Mouse (Mus musculus) right cerebral cortex, postnatal 4 days (tissue): ENCODE measurements at regions not wholly inside any gene's neighbourhood (a gene's known extent, or its start where the extent isn't known, plus 50 kb on each side); places are given as distances from the start of the nearest gene placed in this dataset.

Experiments used
- DNase-seq: peaks from one replicate; pipeline ENCODE4 v3.0.0-alpha.2; 2022

DNA sequence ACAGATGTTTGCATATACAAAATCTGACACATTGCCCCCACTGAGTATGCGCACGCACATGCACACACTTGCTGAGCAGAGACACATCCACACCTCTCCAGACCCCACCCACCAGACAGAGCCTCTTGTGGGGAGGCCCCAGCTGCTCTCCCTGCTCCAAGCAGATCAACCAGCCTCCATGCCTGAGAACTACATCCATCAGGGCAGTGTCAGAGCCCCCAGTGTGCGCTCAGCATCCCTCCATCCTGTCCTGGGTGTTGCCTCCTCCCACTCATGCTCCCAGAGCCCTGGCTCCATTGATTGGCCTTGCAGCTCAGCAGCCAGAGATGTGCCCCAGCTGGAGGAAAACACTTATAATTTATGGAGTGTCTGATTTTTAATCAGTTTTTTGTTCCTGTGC, 124.1 kb upstream of the Rpl38 start:
- no peak for DNase-seq

GRCm38 (mm10) chr11:114542167-114542566, 126.2 kb upstream of the Rpl38 start:
- DNase-seq: no peak

DNA sequence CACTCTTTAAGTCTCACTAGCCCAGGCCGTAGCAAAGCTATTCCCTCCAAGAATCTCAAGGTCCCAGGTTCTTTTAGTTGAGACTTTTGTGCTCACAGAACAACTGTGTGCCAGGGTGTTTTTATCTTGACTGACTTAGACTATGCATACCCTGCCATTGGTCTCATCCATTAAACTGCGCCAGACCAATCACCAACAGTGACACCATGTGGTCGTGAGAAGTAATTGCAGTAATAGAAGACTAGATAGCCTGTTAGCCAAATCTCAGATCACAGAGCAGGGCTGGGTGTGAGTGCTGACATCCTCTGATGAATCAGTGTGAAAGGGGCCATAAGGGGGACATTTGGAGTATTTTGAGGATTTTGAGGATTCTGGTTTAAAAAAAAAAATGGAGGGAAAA, 127.8 kb upstream of the Rpl38 start:
- no peak for DNase-seq

- DNase-seq: peak; percentile 53
These were observed 131.5 kb upstream of the Rpl38 start for GRCm38 (mm10) chr11:114536616-114537493.

DNA sequence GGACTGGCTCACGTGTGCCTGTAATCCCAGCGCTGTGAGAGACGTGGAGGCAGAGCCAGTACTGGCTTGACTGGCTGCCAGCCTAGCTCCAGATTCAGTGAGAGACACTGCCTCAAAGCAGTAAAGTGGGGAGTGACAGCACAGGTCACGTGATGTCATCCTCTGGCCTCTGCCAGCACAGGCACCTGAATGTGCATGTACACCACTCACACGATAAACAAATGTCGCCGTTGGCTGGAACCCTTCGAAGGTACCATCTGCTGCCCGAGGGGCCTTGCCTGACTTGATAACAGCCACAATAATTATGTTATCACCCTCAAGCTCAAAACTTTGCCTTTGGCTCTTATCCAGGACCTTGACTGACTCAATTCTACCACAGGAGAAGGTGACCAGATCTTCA, 132.4 kb upstream of the Rpl38 start:
- DNase-seq: no peak

- no peak for DNase-seq
These were observed 133.9 kb upstream of the Rpl38 start for GRCm38 (mm10) chr11:114534436-114534835.

DNA sequence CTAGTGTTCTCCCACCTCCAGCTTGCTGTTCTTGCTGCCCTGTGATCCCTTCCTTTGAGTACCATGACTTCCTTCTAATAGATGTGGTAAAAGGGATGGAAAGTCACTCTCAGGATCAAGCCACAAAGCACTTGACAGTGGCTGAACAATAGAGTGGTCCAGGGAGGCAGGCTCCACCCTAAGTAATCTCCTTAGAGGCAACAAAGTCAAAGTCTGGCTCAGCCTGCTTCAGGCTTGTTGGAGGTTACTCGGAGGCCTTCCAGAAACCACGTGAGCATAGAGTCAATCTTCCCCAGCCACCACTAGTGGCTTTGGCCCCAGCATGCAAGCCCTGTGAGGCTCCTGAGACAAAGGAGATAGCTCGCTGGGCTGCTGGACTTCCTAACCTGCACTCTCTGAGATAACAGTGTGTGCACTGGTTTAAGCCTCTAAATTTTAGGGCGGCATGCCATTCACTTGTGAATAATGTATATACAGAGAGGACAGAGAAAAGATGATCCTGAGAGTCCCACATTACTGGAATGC, 137.0 kb upstream of the Rpl38 start:
- DNase-seq: no peak

- no peak for DNase-seq
These were observed 139.2 kb upstream of the Rpl38 start for GRCm38 (mm10) chr11:114528937-114529772.

DNA sequence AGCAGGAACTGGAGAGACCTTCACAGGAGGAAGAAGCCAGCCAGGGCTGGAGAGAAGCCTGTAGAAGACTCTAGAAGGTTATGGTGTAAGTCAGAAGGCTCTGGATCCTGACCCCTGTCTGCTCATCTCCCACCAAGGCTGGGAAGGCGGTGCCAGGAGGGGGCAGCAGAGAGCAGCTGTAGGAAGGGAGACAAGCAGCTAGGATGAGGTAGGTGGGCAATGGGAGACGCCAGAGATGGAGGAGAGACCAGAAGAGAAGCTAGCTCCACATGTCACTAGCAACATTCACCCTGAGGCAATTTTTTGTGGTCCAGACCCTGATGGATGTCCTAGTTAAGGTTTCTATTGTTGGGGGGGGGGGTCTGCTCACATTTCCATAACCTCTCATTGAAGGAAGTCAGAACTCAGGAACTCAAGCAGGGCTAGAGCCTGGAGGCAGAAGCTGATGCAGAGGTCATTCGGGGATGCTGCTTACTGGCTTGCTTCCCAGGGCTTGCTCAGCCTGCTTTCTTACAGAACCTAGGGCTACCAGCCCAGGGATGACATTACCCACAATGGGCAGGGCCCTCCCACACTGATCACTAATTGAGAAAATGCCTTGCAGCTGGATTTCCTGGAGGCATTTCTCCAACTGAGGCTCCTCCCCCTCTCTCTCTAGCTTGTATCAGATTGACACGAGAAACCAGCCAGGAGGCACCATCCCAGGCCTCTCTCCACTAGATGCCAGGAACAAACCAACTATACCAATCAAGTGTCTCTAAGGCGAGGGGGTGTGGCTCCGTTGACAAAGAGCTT, 144.7 kb upstream of the Rpl38 start:
- peak; percentile 83 for DNase-seq

GRCm38 (mm10) chr11:114515278-114515677, 153.0 kb upstream of the Rpl38 start:
- no peak for DNase-seq

DNA sequence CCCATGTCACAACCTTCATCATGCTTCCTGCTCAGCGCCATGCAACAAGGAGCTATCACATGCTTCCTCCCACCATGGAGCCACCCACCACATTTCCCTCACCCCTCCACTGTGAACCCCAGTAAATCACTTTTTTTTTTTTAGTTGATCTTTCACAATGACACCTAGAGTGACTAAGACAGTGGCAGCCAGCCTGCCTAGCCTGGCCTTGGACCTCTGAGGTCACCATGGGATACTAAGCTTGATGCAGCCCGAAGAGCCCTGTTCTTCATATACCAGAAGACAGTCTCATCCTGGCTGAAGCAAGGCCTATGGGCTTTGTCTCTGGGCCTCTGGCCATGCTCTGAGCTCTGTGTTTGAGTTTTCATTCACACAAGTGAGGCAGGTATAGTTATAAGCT, 154.2 kb upstream of the Rpl38 start:
- no peak for DNase-seq

GRCm38 (mm10) chr11:114513446-114513845, 154.9 kb upstream of the Rpl38 start:
- DNase-seq: no peak

GRCm38 (mm10) chr11:114511994-114512393, 156.3 kb upstream of the Rpl38 start:
- no peak for DNase-seq

DNA sequence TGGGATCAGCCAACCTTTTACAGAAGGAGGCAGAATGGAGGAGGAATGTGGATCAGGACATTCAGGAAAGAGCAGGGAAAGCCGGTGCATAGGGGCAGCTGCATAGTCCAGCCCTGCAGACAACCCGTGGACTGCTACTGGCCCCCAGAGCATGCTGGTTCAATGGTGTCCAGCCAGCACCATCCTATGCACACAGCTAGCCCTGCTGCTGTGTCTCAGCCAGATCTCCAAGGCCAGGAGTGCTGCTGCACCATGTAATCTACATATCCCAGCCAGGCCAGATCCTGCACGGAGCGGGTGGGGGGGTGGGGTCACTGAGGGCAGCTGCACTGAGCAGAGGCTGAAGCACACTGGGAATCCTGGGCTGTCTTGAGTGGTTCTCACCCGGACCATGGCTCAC, 165.8 kb upstream of the Rpl38 start:
- DNase-seq: no peak

GRCm38 (mm10) chr11:114501869-114502540, 166.3 kb upstream of the Rpl38 start:
- DNase-seq: no peak

DNA sequence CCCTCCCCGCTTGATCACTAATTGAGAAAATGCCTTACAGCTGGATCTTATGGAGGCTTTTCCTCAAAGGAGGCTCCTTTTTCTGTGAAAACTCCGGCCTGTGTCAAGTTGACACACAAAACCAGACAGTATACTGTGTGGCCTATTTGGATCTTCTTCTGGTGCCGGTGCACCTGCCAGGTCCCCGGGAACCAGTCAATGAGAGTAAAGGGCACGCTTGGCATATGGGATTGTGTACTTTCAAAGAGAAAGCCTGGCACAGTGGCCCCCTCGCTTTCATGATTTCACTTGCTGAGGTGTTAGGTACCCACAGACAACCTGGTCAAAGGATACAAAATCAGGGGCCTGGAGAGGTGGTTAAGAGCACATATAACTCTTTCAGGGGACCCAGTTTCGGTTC, 167.9 kb upstream of the Rpl38 start:
- DNase-seq: no peak

GRCm38 (mm10) chr11:114499665-114500064, 168.7 kb upstream of the Rpl38 start:
- DNase-seq: no peak

GRCm38 (mm10) chr11:114495520-114495921, 172.8 kb upstream of the Rpl38 start:
- peak; percentile 68 for DNase-seq

DNA sequence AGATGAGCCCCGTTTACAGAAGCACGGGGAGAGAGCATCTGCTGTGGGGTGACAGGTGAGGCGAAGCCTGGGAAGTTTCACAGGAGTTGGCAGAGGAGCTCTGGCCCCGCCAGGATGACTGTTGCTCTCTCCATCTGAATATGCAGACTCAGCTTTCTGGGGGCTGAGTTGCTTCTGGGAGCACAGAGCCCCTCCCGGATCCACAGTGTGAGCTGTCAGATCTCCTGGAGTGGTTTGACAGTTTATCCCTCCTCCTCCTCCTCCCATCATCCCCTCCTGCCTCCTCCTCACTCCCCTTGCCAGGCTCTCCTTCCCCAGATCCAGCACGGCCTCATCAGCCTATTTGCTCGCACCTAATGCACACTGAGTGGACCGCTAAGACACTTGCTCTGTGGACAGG, 181.9 kb upstream of the Rpl38 start:
- DNase-seq: no peak

DNA sequence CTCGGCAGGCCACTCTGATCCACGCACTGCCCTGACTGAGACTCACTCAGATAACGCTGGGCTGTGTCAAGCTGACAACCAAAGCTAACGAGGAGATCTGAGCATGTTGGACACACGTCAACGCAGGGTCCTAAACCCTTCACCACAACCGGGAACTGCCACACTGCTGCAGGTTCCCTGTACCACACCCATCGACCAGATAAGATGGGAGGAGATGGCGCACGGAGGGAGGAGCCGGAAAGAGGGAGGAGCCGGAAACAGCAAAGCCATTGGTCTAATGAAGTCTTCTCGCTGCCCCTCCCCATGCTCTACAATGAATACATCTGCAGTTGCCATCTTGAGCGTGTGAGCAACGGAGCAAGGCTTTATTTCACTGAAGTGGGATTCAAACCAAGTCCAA, 182.9 kb upstream of the Rpl38 start:
- no peak for DNase-seq

DNA sequence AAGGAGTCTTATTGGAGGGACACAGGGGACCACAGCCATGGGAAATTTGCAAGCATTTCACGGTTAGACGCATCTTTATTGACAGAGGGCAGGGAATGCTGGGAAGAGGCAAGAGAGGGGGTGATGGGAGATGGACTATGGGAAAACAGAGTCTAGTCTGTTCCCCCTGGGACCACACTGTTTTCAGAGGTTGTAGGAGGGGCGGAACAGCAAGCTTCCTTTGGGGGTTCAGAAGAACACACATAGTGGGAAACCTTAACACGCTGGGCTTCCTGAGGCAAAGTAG, 183.7 kb upstream of the Rpl38 start:
- no peak for DNase-seq

GRCm38 (mm10) chr11:114483823-114484667, 184.3 kb upstream of the Rpl38 start:
- DNase-seq: no peak
